Mouse (Mus musculus): ENCODE measurements around the gene Cachd1. TPM values are rescaled to one million over a fixed set of nuclear protein-coding genes. Genes with fewer than 3 reads are reported as not detected.
A peak's percentile ranks its signal among the peaks of the same experiment; 100 is the strongest.

Cachd1 gene
- polyA plus RNA-seq, 1 experiment from 2014 or later, result 25.2 TPM

DNA sequence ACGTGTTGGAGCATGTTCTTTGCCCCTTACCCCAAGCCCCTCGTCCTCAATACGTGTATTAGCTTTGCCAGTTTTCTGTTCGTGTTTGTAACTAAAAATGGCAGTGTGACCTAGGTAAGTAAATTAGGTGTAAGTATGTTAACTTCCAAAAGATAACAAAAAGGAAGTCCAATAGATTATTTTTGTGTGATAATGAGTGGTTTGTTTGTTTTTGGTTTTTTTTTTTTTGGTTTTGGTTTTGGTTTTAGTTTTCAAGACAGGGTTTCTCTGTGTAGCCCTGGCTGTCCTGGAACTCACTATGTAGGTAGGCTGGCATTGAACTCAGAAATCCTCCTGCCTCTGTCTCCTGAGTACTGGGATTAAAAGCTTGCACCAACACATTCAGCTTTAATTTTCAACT lies 295.1 kb downstream of the Cachd1 start:
- H3K4me3 ChIP-seq (ENCODE audit: low read depth, low read length), result no peak overlapping the region
- H3K9me3 ChIP-seq (ENCODE audit: control insufficient read depth, low read length), result no peaks in the 10 kb centered on the region
- ATAC-seq (ENCODE audit: low read depth), result no peak
- H3K4me1 ChIP-seq (ENCODE audit: control insufficient read depth, insufficient read depth, low read length), result peaks cover 9% of the 10 kb centered on the region; the same call in 1 of the 2 replicates
- no peak overlapping the region for H3K9ac ChIP-seq (ENCODE audit: low read depth, low read length)
- no peak overlapping the region for H3K27ac ChIP-seq (replicated peaks; ENCODE audit: low read depth, low read length)
- H3K36me3 ChIP-seq (ENCODE audit: control insufficient read depth, insufficient read depth, low read length), result no peaks in the 10 kb centered on the region
- WGBS, result 74% methylated on average over 4 of the region's 4 CpGs
- no peak for DNase-seq (ENCODE audit: low spot score)
- no peaks in the 10 kb centered on the region for H3K27me3 ChIP-seq (replicated peaks; ENCODE audit: control insufficient read depth, insufficient read depth, low read length)
- H3K4me2 ChIP-seq (ENCODE audit: low read depth, low read length), result no peak overlapping the region

DNA sequence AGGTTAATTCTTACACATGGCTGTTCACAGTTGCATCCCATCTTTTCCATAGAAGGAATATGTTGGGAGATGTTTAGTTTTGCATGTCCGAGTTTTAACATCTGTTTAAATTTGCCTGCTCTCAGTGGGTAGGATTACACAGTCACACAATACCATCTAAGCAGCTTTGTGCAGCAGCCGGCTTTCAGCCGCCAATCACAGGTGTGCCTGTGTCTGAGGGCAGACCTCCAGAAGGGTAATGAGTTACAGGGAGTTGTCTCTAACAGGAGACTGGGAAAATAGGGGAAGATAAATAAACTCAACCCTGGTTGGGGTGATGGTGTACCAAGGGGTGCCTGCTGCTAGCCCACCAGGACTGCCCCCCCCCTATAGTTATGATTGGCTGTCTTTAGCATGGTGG lies 299.9 kb downstream of the Cachd1 start:
- DNase-seq (ENCODE audit: low spot score), result peak; percentile 38
- H3K36me3 ChIP-seq (ENCODE audit: control insufficient read depth, insufficient read depth, low read length), result no peaks in the 10 kb centered on the region
- peak; percentile 77 for ATAC-seq (ENCODE audit: low read depth)
- H3K4me1 ChIP-seq (ENCODE audit: control insufficient read depth, insufficient read depth, low read length), result no peaks in the 10 kb centered on the region
- no peak overlapping the region for H3K4me2 ChIP-seq (ENCODE audit: low read depth, low read length)
- WGBS, result 13% methylated on average over 3 of the region's 3 CpGs
- no peaks in the 10 kb centered on the region for H3K27me3 ChIP-seq (replicated peaks; ENCODE audit: control insufficient read depth, insufficient read depth, low read length)
- no peak overlapping the region for H3K4me3 ChIP-seq (ENCODE audit: low read depth, low read length)
- no peak overlapping the region for H3K27ac ChIP-seq (replicated peaks; ENCODE audit: low read depth, low read length)
- no peak overlapping the region for H3K9ac ChIP-seq (ENCODE audit: low read depth, low read length)
- no peaks in the 10 kb centered on the region for H3K9me3 ChIP-seq (ENCODE audit: control insufficient read depth, low read length)

Other genes with a start within 250 kb of the Cachd1 start
- gene Gm10577, start 244.0 kb downstream of the Cachd1 start, polyA plus RNA-seq (2014; fragmentation: Nextera tagmentation; extraction: Ambion mirVana), result not detected in 2 replicates